8 mouse cellular contexts compared by ENCODE assay signal in genomic region chr1:59762651-59763163, GRCm38 (mm10). TPM values are rescaled to one million over a fixed set of nuclear protein-coding genes. Genes with fewer than 3 reads are reported as not detected.
DNase-seq lines count a peak whose midpoint lies in the region; ATAC-seq lines count a peak whose summit lies in the region.

No protein-coding gene starts in this region.

- H3K27me3 ChIP-seq in hindbrain, embryonic 15.5 days, result no peaks in the 10 kb centered on the region
- no peaks in the 10 kb centered on the region for H3K27me3 ChIP-seq in stomach, embryonic 14.5 days (ENCODE audit: control insufficient read depth, insufficient read depth, low read length)

- H3K9ac ChIP-seq in hindbrain, embryonic 15.5 days, result peak overlapping the region; percentile 78
- H3K9ac ChIP-seq in stomach, embryonic 14.5 days (replicated peaks; ENCODE audit: low read depth, low read length), result peak overlapping the region; percentile 92

- no peaks in the 10 kb centered on the region for H3K36me3 ChIP-seq in hindbrain, embryonic 15.5 days
- H3K36me3 ChIP-seq in stomach, embryonic 14.5 days (ENCODE audit: control insufficient read depth, insufficient read depth, low read length), result no peaks in the 10 kb centered on the region

- ATAC-seq in erythroid progenitor cell, adult 5-6 weeks (replicated peaks; ENCODE audit: low FRiP score, poor library complexity, severe bottlenecking), result peak; percentile 59
- ATAC-seq in hindbrain, embryonic 15.5 days (ENCODE audit: low FRiP score, low read depth), result peak; percentile 80
- ATAC-seq in megakaryocyte-erythroid progenitor cell, adult 5-6 weeks (replicated peaks; ENCODE audit: low FRiP score, low TSS enrichment, poor library complexity, severe bottlenecking), result peak; percentile 55
- peak; percentile 30; the same call in 1 of the 2 replicates for ATAC-seq in stomach, embryonic 14.5 days (ENCODE audit: insufficient number of reproducible peaks, insufficient read depth, low FRiP score, low read depth)

- intact Hi-C loops in left cerebral cortex, postnatal 4 days (cut with DNase I), result no loop called here

- DNase-seq in ovary, postnatal 14 days (ENCODE audit: low spot score), result peak; percentile 23
- no peak for DNase-seq in ovary, postnatal 10 days (ENCODE audit: low spot score)
- DNase-seq in adrenal gland, adult 8-10 months, result peak; percentile 43
- peak; percentile 64 for DNase-seq in left cerebral cortex, postnatal 4 days

- under 1% methylated on average over 44 of the region's 44 CpGs for WGBS in hindbrain, embryonic 15.5 days
- under 1% methylated on average over 44 of the region's 44 CpGs for whole genome bisulfite sequencing in stomach, embryonic 14.5 days

- no peaks in the 10 kb centered on the region for H3K9me3 ChIP-seq in hindbrain, embryonic 15.5 days
- H3K9me3 ChIP-seq in stomach, embryonic 14.5 days (ENCODE audit: control insufficient read depth, low read depth, low read length), result no peaks in the 10 kb centered on the region

- H3K4me3 ChIP-seq in hindbrain, embryonic 15.5 days, result peak overlapping the region; percentile 69
- peak overlapping the region; percentile 67 for H3K4me3 ChIP-seq in stomach, embryonic 14.5 days (ENCODE audit: low read depth, low read length)

- H3K4me1 ChIP-seq in hindbrain, embryonic 15.5 days (replicated peaks), result peaks cover 12% of the 10 kb centered on the region
- H3K4me1 ChIP-seq in stomach, embryonic 14.5 days (ENCODE audit: control insufficient read depth, insufficient read depth, low read length), result peaks cover 11% of the 10 kb centered on the region; the same call in 1 of the 2 replicates

- H3K27ac ChIP-seq in hindbrain, embryonic 15.5 days (replicated peaks), result peak overlapping the region; percentile 99
- peak overlapping the region; percentile 98 for H3K27ac ChIP-seq in stomach, embryonic 14.5 days (ENCODE audit: low read length)

- H3K4me2 ChIP-seq in hindbrain, embryonic 15.5 days, result peak overlapping the region; percentile 62
- peak overlapping the region; percentile 79 for H3K4me2 ChIP-seq in stomach, embryonic 14.5 days (replicated peaks; ENCODE audit: low read depth, low read length)

RNA-seq across cellular contexts. Expression of gene Bmpr2, which starts 0.5 kb away (rescaled TPM):
- 10 to 100 TPM; 64.0 to 68.1 (median 66.2) TPM for total RNA-seq in adrenal gland, adult 8-10 months (2022)
- total RNA-seq in erythroid progenitor cell, adult 5-6 weeks (2015; ENCODE audit: low replicate concordance), result 4.0 and 10.1 TPM in 2 replicates
- 1.2 and 1.3 TPM in 2 replicates for total RNA-seq in erythroid progenitor cell, adult 5-6 weeks (2017; ENCODE audit: low replicate concordance)
- polyA plus RNA-seq in hindbrain, embryonic 15.5 days (2015; fragmentation: Nextera tagmentation; extraction: Ambion mirVana), result 10.2 and 10.4 TPM in 2 replicates
- total RNA-seq in left cerebral cortex, postnatal 4 days (2021), result 100 to 1,000 TPM in 1 of 2 experiments, 10 to 100 TPM in 1; 99.7 to 104 TPM
- total RNA-seq in megakaryocyte-erythroid progenitor cell, adult 5-6 weeks (2014; fragmentation: Nextera tagmentation), result 4.3 and 5.9 TPM in 2 replicates
- 8.4 and 9.7 TPM in 2 replicates for total RNA-seq in megakaryocyte-erythroid progenitor cell, adult 5-6 weeks (2017)
- 15.0 and 17.2 TPM in 2 replicates for polyA plus RNA-seq in stomach, embryonic 14.5 days (2014; fragmentation: Nextera tagmentation; extraction: Ambion mirVana)

Comparison
In these comparisons a context has a peak if more than half of its experiments do, and no peak if none do; other contexts are left out.
1. ATAC-seq: peak in every context shown above with its lines; median percentile 80 in hindbrain, embryonic 15.5 days; 59 in erythroid progenitor cell, adult 5-6 weeks; 55 in megakaryocyte-erythroid progenitor cell, adult 5-6 weeks; 30 in stomach, embryonic 14.5 days.
2. RNA of gene Bmpr2, which starts 0.5 kb away (total RNA-seq): 99.7 to 104 TPM in left cerebral cortex, postnatal 4 days and 64.0 to 68.1 TPM in adrenal gland, adult 8-10 months; 1.2 to 10.1 TPM in erythroid progenitor cell, adult 5-6 weeks and 4.3 to 9.7 TPM in megakaryocyte-erythroid progenitor cell, adult 5-6 weeks; every median in the first group is over 4 times any median in the second.